Mouse (Mus musculus) lung, embryonic 16.5 days (tissue): ENCODE data around the gene Rhox3h. TPM values are rescaled to one million over a fixed set of nuclear protein-coding genes. Genes with fewer than 3 reads are reported as not detected.
"Not testable (repeated sequence)": the region's sequence is repeated elsewhere in the genome, so short reads cannot be mapped to it uniquely, and the experiment has no call there.

Experiments
- ATAC-seq: fragments of 200-750 bp; cut with Nextera tagmentation; 2 replicates; pipeline ENCODE4 v1.8.0; 2017; ENCODE audit warnings: low read depth, mild to moderate bottlenecking, moderate library complexity
- H3K27ac ChIP-seq: fragments of 300-500 bp; sonication (generic); 2 replicates; pipeline ENCODE4 v1.5.1; 2014; ENCODE audit warnings: mild to moderate bottlenecking, control low read depth, low read length
- H3K27me3 ChIP-seq: fragments of 300-500 bp; sonication (generic); 2 replicates; pipeline ENCODE4 v1.6.1; 2014; ENCODE audit warnings: low read depth, low read length, mixed read lengths; ENCODE audit not compliant: control insufficient read depth, insufficient read depth
- H3K36me3 ChIP-seq: fragments of 300-500 bp; sonication (generic); 2 replicates; pipeline ENCODE4 v1.6.1; 2014; ENCODE audit warnings: low read length; ENCODE audit not compliant: control insufficient read depth, insufficient read depth
- H3K4me1 ChIP-seq: fragments of 300-500 bp; sonication (generic); replicated peaks from 2 replicates; pipeline ENCODE4 v1.6.1; 2014; ENCODE audit warnings: low read length, mixed read lengths; ENCODE audit not compliant: control insufficient read depth, insufficient read depth
- H3K4me2 ChIP-seq: fragments of 300-500 bp; sonication (generic); 2 replicates; pipeline ENCODE4 v1.6.1; 2014; ENCODE audit warnings: low read depth, low read length, control low read depth
- H3K4me3 ChIP-seq: fragments of 300-500 bp; sonication (generic); 2 replicates; pipeline ENCODE4 v1.5.1; 2014; ENCODE audit warnings: mild to moderate bottlenecking, low read length, control low read depth
- H3K9ac ChIP-seq: fragments of 300-500 bp; sonication (generic); 2 replicates; pipeline ENCODE4 v1.6.1; 2014; ENCODE audit warnings: low read length, control low read depth
- H3K9me3 ChIP-seq: fragments of 300-500 bp; sonication (generic); 2 replicates; pipeline ENCODE4 v1.6.1; 2016; ENCODE audit warnings: low read length; ENCODE audit not compliant: control insufficient read depth
- WGBS: fragments of 180-500 bp; shearing (Covaris S2); extraction: QIAGEN DNeasy Blood & Tissue Kit; methylation state at CpG from one replicate; pipeline ENCODE4 v1.1.7; 2014; 5-methylcytosine and 5-hydroxymethylcytosine counted together
- polyA plus RNA-seq: library from polyadenylated mRNA; unstranded; fragments of >200 nt; fragmentation: Nextera tagmentation; extraction: Ambion mirVana; gene quantifications from 2 replicates; pipeline ENCODE4 v1.2.1, GENCODE M21; 2015

Rhox3h gene
- polyA plus RNA-seq = not detected in 2 replicates

- H3K4me2 ChIP-seq, H3K27me3 ChIP-seq, H3K36me3 ChIP-seq, H3K4me1 ChIP-seq, H3K4me3 ChIP-seq, H3K27ac ChIP-seq, ATAC-seq, H3K9me3 ChIP-seq, H3K9ac ChIP-seq: not testable (repeated sequence)
- 83% methylated on average over 1 of the region's 3 CpGs for WGBS
Measured at GRCm38 (mm10) chrX:37668664-37669063, at the start of gene Rhox3h. Gene Rhox3h, minus strand, starts transcription at chrX:37668764.

- no peak overlapping the region for H3K4me3 ChIP-seq
- 55% methylated on average over 3 of the region's 3 CpGs for WGBS
- H3K9ac ChIP-seq = no peak overlapping the region
- H3K4me2 ChIP-seq = no peak overlapping the region
- H3K4me1 ChIP-seq = no peaks in the 10 kb centered on the region
- no peaks in the 10 kb centered on the region for H3K9me3 ChIP-seq
- H3K27me3 ChIP-seq = no peaks in the 10 kb centered on the region
- H3K36me3 ChIP-seq = no peaks in the 10 kb centered on the region
- no peak overlapping the region for H3K27ac ChIP-seq
- no peak for ATAC-seq
Measured at GRCm38 (mm10) chrX:37701821-37702387, 33.3 kb upstream of the Rhox3h start.

GRCm38 (mm10) chrX:37692261-37692660 is 23.7 kb upstream of the Rhox3h start:
- Histone ChIP-seq H3K4me2 (no peak overlapping the region), H3K27me3 (no peaks in the 10 kb centered on the region), H3K4me3 (no peak overlapping the region), H3K36me3 (no peaks in the 10 kb centered on the region), H3K9ac (no peak overlapping the region), H3K27ac (no peak overlapping the region), H3K9me3 (no peaks in the 10 kb centered on the region), H3K4me1 (no peaks in the 10 kb centered on the region)
- 57% methylated on average over 2 of the region's 2 CpGs for WGBS
- no peak for ATAC-seq

GRCm38 (mm10) chrX:37683031-37683715 is 14.6 kb upstream of the Rhox3h start:
- Histone ChIP-seq H3K27ac (no peak overlapping the region), H3K4me2 (no peak overlapping the region), H3K36me3 (no peaks in the 10 kb centered on the region), H3K27me3 (no peaks in the 10 kb centered on the region), H3K9ac (no peak overlapping the region), H3K4me1 (no peaks in the 10 kb centered on the region), H3K4me3 (no peak overlapping the region), H3K9me3 (peaks cover 3% of the 10 kb centered on the region; the same call in 1 of the 2 replicates)
- 82% methylated on average over 24 of the region's 24 CpGs for WGBS
- no peak for ATAC-seq

GRCm38 (mm10) chrX:37673177-37673576 is 4.6 kb upstream of the Rhox3h start, which contains the start of gene Rhox2h:
Gene Rhox2h, minus strand, starts transcription at chrX:37673277.
- not testable (repeated sequence) for H3K4me2 ChIP-seq, H3K36me3 ChIP-seq, H3K27ac ChIP-seq, H3K9ac ChIP-seq, H3K4me1 ChIP-seq, H3K4me3 ChIP-seq, H3K9me3 ChIP-seq, H3K27me3 ChIP-seq, ATAC-seq
- WGBS = 90% methylated on average over 8 of the region's 8 CpGs

GRCm38 (mm10) chrX:37651227-37651626 is 17.3 kb downstream of the Rhox3h start, which contains the start of gene Rhox4g:
Gene Rhox4g, minus strand, starts transcription at chrX:37651327.
- not testable (repeated sequence) for H3K27me3 ChIP-seq, H3K36me3 ChIP-seq, H3K9ac ChIP-seq, H3K4me2 ChIP-seq, H3K9me3 ChIP-seq, H3K4me1 ChIP-seq, H3K4me3 ChIP-seq, H3K27ac ChIP-seq, ATAC-seq
- 86% methylated on average over 16 of the region's 20 CpGs for WGBS

- H3K4me1 ChIP-seq, ATAC-seq: not testable (repeated sequence)
- 90% methylated on average over 6 of the region's 6 CpGs for WGBS
Measured at GRCm38 (mm10) chrX:37643370-37643769, 25.2 kb downstream of the Rhox3h start, which contains the start of gene Rhox2g. Gene Rhox2g, minus strand, starts transcription at chrX:37643470.

GRCm38 (mm10) chrX:37628512-37628911 is 40.1 kb downstream of the Rhox3h start, which contains the start of gene Rhox3g:
Gene Rhox3g, minus strand, starts transcription at chrX:37628612.
- not testable (repeated sequence) for H3K4me3 ChIP-seq, H3K9me3 ChIP-seq, H3K9ac ChIP-seq, H3K27ac ChIP-seq, H3K27me3 ChIP-seq, H3K4me1 ChIP-seq, H3K4me2 ChIP-seq, H3K36me3 ChIP-seq, ATAC-seq
- WGBS = 80% methylated on average over 2 of the region's 2 CpGs

More at GRCm38 (mm10) chrX:37643370-37643769, 25.2 kb downstream of the Rhox3h start, which contains the start of gene Rhox2g:
- not testable (repeated sequence) for H3K9ac ChIP-seq, H3K36me3 ChIP-seq, H3K4me3 ChIP-seq, H3K27ac ChIP-seq, H3K27me3 ChIP-seq, H3K9me3 ChIP-seq, H3K4me2 ChIP-seq
